Mouse (Mus musculus) small intestine, adult 2 months (tissue): Measurements from ENCODE around the gene Scarb1. TPM values are rescaled to one million over a fixed set of nuclear protein-coding genes. Genes with fewer than 3 reads are reported as not detected.

Experiments used
- H3K27ac ChIP-seq: fragments of 200-500 bp; 2 replicates; pipeline ENCODE4 v1.5.1; 2012; ENCODE audit warnings: low read depth, low read length, control low read depth, inconsistent platforms; ENCODE audit not compliant: insufficient read depth
- H3K27me3 ChIP-seq: fragments of 200-500 bp; 2 replicates; pipeline ENCODE4 v1.6.1; 2012; ENCODE audit warnings: mild to moderate bottlenecking, moderate library complexity, low read length, inconsistent platforms; ENCODE audit not compliant: control insufficient read depth, insufficient read depth
- H3K36me3 ChIP-seq: fragments of 200-500 bp; 2 replicates; pipeline ENCODE4 v1.6.1; 2012; ENCODE audit warnings: mild to moderate bottlenecking, low read length, control low read depth, inconsistent platforms; ENCODE audit not compliant: control insufficient read depth, insufficient read depth
- H3K4me1 ChIP-seq: fragments of 200-500 bp; 2 replicates; pipeline ENCODE4 v1.6.1; 2012; ENCODE audit warnings: low read length, inconsistent platforms, mixed read lengths; ENCODE audit not compliant: control insufficient read depth, insufficient read depth, insufficient read length
- H3K4me3 ChIP-seq: fragments of 200-500 bp; 2 replicates; pipeline ENCODE4 v1.5.1; 2012; ENCODE audit warnings: low read depth, mild to moderate bottlenecking, control low read depth, inconsistent platforms, low read length, moderate library complexity
- CTCF ChIP-seq: fragments of 200-500 bp; IDR thresholded peaks from 2 replicates; pipeline ENCODE4 v1.5.1; 2012; ENCODE audit warnings: low read depth, mild to moderate bottlenecking, control low read depth, inconsistent platforms, low read length, moderate library complexity, mixed read lengths; ENCODE audit not compliant: insufficient replicate concordance, insufficient read length; ENCODE audit errors: extremely low read depth
- POLR2A ChIP-seq: fragments of 200-500 bp; IDR thresholded peaks from 2 replicates; pipeline ENCODE4 v1.6.1; 2012; ENCODE audit warnings: low read depth, mild to moderate bottlenecking, control low read depth, inconsistent platforms, low read length, moderate library complexity
- WGBS: fragments of 180-500 bp; shearing (Covaris S2); methylation state at CpG from one replicate; pipeline ENCODE4 v1.1.7; 2018; 5-methylcytosine and 5-hydroxymethylcytosine counted together
- polyA plus RNA-seq: library from polyadenylated mRNA; depleted of rRNA; stranded (reverse); fragments of >200 nt; gene quantifications from 2 replicates; pipeline ENCODE4 v1.2.3, GENCODE M21; 2012

Scarb1 gene
- polyA plus RNA-seq, 1 experiment, result 19.4 TPM

DNA sequence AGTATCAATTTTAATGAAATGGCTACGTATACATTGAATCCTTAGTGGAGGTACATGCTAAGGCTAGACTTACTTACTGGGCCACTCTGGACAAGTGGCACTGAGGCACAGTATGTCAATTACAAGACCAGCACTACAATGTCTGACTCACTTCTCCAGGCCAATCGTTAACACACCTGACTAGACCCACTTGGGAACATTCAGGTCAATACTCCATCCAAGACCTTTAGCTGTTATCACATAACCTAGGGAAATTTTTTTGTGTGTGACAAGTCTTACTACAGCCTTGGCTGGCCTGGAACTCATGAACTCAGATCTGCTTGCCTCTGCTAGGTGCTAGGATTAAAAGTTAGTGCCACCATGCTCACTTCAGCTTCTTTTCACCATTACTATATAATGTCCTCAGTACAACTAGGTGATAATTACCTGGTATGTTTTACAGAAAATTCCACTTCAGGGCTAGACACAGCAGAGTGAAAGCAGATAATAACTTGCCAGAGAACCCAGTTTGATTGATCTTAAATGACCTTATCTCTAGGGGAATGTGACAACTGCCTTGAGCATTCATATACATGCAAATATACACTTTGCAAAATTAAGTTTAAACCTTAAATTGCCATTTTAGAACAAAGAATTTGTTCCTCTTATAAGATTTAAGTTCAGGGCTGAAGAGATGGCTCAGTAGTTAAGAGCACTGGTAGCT, 43.8 kb upstream of the Scarb1 start:
- H3K36me3 ChIP-seq, result peaks cover 26% of the 10 kb centered on the region
- H3K4me3 ChIP-seq, result no peak overlapping the region
- H3K27me3 ChIP-seq, result no peaks in the 10 kb centered on the region
- H3K27ac ChIP-seq, result no peak overlapping the region
- WGBS, result 50% methylated on average over 2 of the region's 2 CpGs
- no peak for TF ChIP-seq POLR2A
- no peak for TF ChIP-seq CTCF
- peaks cover 4% of the 10 kb centered on the region; the same call in 1 of the 2 replicates for H3K4me1 ChIP-seq

DNA sequence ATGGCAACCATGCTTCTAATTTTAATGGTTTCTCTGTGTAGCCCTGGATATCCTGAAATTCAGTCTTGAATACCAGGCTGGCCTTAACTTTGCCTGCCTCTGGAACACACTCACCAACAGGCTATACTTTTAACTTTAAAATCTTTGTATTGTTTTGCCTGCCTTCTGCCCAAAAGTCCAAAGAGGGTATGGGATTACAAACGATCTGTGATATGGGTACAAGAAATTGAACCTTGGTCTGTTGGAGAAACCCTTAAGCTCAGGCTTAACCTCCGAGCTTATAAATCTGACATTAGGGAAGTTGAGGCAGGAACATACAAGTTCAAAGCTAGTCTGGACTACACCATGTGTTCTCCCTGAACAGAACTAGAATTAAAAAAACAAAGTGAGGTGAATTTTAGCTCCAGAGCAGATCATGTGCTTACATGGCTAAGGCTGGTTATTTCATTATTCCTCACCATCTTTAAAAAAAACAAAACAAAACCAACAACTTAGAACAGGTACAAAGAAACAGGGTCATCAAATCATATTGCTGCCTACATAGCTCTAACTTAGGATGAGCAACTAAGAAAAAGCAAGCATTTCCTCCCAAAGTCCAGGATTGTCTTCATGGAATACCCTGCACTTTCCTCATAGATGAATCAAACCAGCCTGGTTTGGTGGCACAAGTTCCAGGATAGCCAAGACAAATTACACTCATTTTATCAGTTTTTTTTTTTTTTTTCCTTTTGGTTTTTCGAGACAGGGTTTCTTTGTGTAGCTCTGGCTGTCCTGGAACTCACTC, 42.9 kb upstream of the Scarb1 start:
- TF ChIP-seq POLR2A (no peak), CTCF (no peak)
- Histone ChIP-seq H3K27ac (no peak overlapping the region), H3K4me3 (no peak overlapping the region), H3K36me3 (peaks cover 26% of the 10 kb centered on the region), H3K4me1 (peaks cover 4% of the 10 kb centered on the region; the same call in 1 of the 2 replicates), H3K27me3 (no peaks in the 10 kb centered on the region)
- WGBS, result 25% methylated on average over 3 of the region's 3 CpGs

DNA sequence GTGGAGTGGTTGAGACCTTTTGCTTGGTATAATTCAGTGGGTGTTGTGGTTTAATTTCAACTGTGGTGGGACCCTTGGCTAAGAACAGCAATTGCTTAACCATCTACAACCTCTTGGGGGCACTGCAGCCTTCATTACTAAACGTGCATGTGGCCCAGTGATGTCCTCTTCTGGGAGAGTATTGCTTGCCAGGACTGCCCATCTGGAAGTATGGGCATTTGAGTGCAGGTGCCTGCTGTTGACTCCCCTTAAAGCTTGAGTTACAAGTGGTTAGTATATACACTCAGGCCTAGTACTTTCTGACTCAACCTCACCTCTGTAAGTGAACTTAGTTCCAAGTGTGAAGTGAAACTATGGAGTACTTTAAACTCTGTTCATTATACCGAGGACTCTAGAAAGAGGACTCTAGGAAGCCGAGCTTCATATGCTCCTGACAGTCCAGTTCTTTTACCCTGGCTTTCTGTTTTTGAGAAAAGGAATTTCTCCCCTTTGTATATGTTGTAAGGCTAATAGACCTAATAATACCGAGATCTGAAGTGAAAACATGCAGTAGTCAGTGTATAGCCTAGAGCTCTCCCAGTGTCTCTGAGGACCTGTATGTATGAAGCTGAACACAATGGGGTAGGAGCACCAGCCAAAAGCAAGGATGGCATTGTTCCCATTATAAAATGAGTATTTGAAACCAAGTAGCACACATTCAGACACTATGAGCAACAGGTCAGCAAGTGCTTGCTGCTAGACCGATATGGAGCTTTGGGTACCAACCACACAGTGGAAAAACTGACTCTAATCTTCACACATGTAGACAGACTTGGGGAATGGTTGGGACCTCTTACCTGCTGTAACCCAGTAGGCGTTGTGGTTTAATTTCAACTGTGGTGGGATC, 42.0 kb upstream of the Scarb1 start:
- H3K4me1 ChIP-seq, result peaks cover 4% of the 10 kb centered on the region; the same call in 1 of the 2 replicates
- no peaks in the 10 kb centered on the region for H3K27me3 ChIP-seq
- H3K4me3 ChIP-seq, result no peak overlapping the region
- H3K27ac ChIP-seq, result no peak overlapping the region
- H3K36me3 ChIP-seq, result peaks cover 18% of the 10 kb centered on the region
- peak; percentile 60; the same call in 1 of the 2 replicates for TF ChIP-seq CTCF
- TF ChIP-seq POLR2A, result no peak
- 24% methylated on average over 6 of the region's 6 CpGs for WGBS

DNA sequence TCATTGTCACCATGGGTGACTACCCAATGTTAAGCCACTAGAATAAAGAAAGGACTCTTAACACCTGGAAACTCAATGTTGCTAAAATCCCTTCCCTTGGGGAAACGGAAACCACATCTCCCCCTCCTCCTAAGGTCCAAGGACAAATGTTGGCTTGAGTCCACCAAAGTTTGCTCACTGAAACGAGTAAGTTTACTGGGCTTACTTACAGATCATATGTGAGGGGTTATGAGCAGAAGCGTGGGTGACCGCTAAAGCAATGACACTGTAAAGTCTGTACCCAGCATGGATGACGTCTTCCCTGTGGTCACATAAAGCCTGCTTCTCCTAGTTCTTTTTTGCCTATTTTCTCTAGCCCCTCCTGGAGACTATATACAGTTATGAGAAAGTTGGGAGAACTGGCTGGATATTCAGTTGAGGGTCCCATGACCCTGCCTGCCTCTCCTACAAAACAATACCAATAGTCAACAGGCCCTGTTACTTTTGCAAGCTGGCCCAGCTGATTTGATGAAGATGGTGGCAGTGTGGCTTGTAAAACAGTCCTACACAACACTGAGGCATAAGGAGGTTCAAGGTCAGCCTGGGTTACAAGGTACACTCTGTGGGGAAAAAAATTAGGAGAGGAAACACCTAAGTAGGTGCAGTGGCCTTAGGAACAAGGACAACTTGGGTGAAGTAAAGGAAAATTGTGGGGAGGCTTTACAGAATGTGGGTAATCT, 41.2 kb upstream of the Scarb1 start:
- Histone ChIP-seq H3K4me3 (no peak overlapping the region), H3K36me3 (peaks cover 18% of the 10 kb centered on the region), H3K4me1 (peaks cover 4% of the 10 kb centered on the region; the same call in 1 of the 2 replicates), H3K27ac (no peak overlapping the region), H3K27me3 (no peaks in the 10 kb centered on the region)
- WGBS, result 62% methylated on average over 5 of the region's 5 CpGs
- TF ChIP-seq POLR2A, result no peak
- TF ChIP-seq CTCF, result no peak

DNA sequence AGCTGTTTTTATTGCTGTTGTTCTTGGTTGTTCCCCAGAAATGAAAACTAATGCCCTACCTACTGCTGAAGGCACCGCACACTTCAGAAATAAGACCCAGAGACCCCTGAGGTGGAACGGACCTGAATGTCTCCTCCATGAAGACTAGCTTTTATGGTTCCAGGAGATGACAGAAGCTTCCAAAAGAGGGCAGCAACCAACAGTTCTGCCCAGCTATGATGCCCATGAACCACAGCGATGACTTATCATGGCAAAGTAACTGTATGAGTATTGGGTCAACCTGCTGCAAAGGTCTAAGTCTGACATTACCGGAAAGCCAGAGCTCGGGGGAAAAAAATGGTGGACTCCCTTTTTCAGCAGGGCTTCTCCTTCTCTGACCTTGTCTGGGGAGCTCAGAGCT, 38.0 kb upstream of the Scarb1 start:
- TF ChIP-seq CTCF (no peak), POLR2A (no peak)
- Histone ChIP-seq H3K27ac (no peak overlapping the region), H3K27me3 (no peaks in the 10 kb centered on the region), H3K36me3 (0 out of 2 replicates have a peak, but pooled peaks cover 1% of the 10 kb centered on the region), H3K4me3 (no peak overlapping the region), H3K4me1 (no peaks in the 10 kb centered on the region; the same call in 1 of the 2 replicates)
- WGBS, result 73% methylated on average over 5 of the region's 5 CpGs

DNA sequence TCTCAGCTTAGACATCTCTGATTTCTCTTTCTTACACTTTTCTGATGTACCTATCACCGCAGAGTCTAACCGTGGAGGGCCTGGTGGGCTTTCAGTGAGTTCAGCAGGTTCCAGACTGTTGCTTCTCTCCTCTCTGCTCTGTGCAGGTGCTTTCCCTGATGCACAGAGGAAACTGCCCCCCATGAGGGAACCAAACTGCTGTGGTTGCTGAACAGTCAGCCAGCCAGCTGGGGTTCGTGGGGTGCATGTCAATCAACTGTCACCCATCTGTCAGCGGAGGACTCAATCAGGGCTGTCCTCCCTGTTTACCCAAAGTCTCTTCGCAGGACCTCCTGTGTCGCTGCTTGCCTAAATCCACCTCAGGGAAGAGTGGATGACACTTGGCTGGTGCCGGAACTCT, 36.3 kb upstream of the Scarb1 start:
- Histone ChIP-seq H3K4me1 (no peaks in the 10 kb centered on the region), H3K4me3 (no peak overlapping the region), H3K36me3 (no peaks in the 10 kb centered on the region), H3K27ac (no peak overlapping the region), H3K27me3 (no peaks in the 10 kb centered on the region)
- TF ChIP-seq CTCF, result no peak
- TF ChIP-seq POLR2A, result no peak
- 73% methylated on average over 7 of the region's 7 CpGs for WGBS

DNA sequence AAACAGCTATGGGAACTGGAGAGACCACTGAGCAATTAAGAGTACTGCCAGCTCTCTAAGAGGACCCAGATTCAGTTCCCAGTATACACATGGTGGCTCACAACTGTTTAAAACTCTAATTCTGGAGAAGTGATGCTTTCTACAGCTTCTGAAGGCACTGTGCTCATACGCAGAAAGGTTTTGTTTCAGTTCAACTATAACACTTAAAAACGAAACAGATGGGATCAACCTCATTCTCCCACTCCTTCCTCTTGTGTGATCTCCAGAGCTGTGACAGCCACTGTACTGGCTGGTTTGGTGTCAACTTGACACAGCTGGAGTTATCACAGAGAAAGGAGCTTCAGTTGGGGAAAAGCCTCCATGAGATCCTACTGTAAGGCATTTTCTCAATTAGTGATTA, 35.0 kb upstream of the Scarb1 start:
- no peak for TF ChIP-seq POLR2A
- TF ChIP-seq CTCF, result no peak
- H3K27ac ChIP-seq, result no peak overlapping the region
- no peaks in the 10 kb centered on the region for H3K4me1 ChIP-seq
- no peaks in the 10 kb centered on the region for H3K36me3 ChIP-seq
- 73% methylated on average over 2 of the region's 2 CpGs for WGBS
- no peaks in the 10 kb centered on the region for H3K27me3 ChIP-seq
- no peak overlapping the region for H3K4me3 ChIP-seq
